Mouse (Mus musculus) heart, embryonic 11.5 days (tissue): ENCODE results near the gene A3galt2. TPM values are rescaled to one million over a fixed set of nuclear protein-coding genes. Genes with fewer than 3 reads are reported as not detected.

Source experiments
- ATAC-seq: fragments of 200-750 bp; cut with Nextera tagmentation; replicated peaks from 2 replicates; pipeline ENCODE4 v1.8.0; 2017; ENCODE audit warnings: moderate library complexity; ENCODE audit not compliant: insufficient number of reproducible peaks, low FRiP score, low TSS enrichment
- H3K27ac ChIP-seq: fragments of 300-500 bp; sonication (generic); 2 replicates; pipeline ENCODE4 v1.5.1; 2014; ENCODE audit warnings: mild to moderate bottlenecking, low read depth, low read length
- H3K27me3 ChIP-seq: fragments of 300-500 bp; sonication (generic); 2 replicates; pipeline ENCODE4 v1.6.1; 2014; ENCODE audit warnings: mild to moderate bottlenecking, low read length, mixed read lengths; ENCODE audit not compliant: control insufficient read depth, insufficient read depth
- H3K36me3 ChIP-seq: fragments of 300-500 bp; sonication (generic); 2 replicates; pipeline ENCODE4 v1.6.1; 2014; ENCODE audit warnings: mild to moderate bottlenecking, low read length, moderate library complexity, mixed read lengths; ENCODE audit not compliant: control insufficient read depth, insufficient read depth
- H3K4me1 ChIP-seq: fragments of 300-500 bp; sonication (generic); 2 replicates; pipeline ENCODE4 v1.6.1; 2014; ENCODE audit warnings: low read length; ENCODE audit not compliant: control insufficient read depth, insufficient read depth
- H3K4me2 ChIP-seq: fragments of 300-500 bp; sonication (generic); 2 replicates; pipeline ENCODE4 v1.6.1; 2014; ENCODE audit warnings: mild to moderate bottlenecking, moderate library complexity
- H3K4me3 ChIP-seq: fragments of 300-500 bp; sonication (generic); 2 replicates; pipeline ENCODE4 v1.5.1; 2014; ENCODE audit warnings: low read depth, low read length
- H3K9ac ChIP-seq: fragments of 300-500 bp; sonication (generic); 2 replicates; pipeline ENCODE4 v1.6.1; 2014; ENCODE audit warnings: mild to moderate bottlenecking, low read depth, low read length, moderate library complexity
- H3K9me3 ChIP-seq: fragments of 300-500 bp; sonication (generic); replicated peaks from 2 replicates; pipeline ENCODE4 v1.6.1; 2016; ENCODE audit warnings: low read length; ENCODE audit not compliant: control insufficient read depth
- WGBS: fragments of 180-500 bp; shearing (Covaris S2); extraction: QIAGEN DNeasy Blood & Tissue Kit; methylation state at CpG from one replicate; pipeline ENCODE4 v1.1.7; 2014; ENCODE audit not compliant: insufficient replicate concordance; 5-methylcytosine and 5-hydroxymethylcytosine counted together
- polyA plus RNA-seq: library from polyadenylated mRNA; unstranded; fragments of >200 nt; fragmentation: Nextera tagmentation; extraction: Ambion mirVana; gene quantifications from 2 replicates; pipeline ENCODE4 v1.2.1, GENCODE M21; 2014

The A3galt2 gene
- polyA plus RNA-seq, 1 experiment from 2014 or later: 0.11 TPM

- Histone ChIP-seq H3K4me3 (no peak overlapping the region), H3K9ac (no peak overlapping the region), H3K9me3 (no peaks in the 10 kb centered on the region), H3K4me2 (no peak overlapping the region), H3K27me3 (no peaks in the 10 kb centered on the region), H3K36me3 (peaks cover 36% of the 10 kb centered on the region), H3K4me1 (no peaks in the 10 kb centered on the region), H3K27ac (no peak overlapping the region)
- ATAC-seq: no peak
- 98% methylated on average over 7 of the region's 7 CpGs for WGBS
These were observed 1.6 kb upstream of the A3galt2 start for GRCm38 (mm10) chr4:128753571-128753970.

GRCm38 (mm10) chr4:128755900-128756299 is 736 bp downstream of the A3galt2 start:
- Histone ChIP-seq H3K4me2 (no peak overlapping the region), H3K4me1 (no peaks in the 10 kb centered on the region), H3K4me3 (no peak overlapping the region), H3K36me3 (peaks cover 25% of the 10 kb centered on the region), H3K27me3 (no peaks in the 10 kb centered on the region), H3K27ac (no peak overlapping the region), H3K9me3 (no peaks in the 10 kb centered on the region), H3K9ac (no peak overlapping the region)
- 61% methylated on average over 7 of the region's 7 CpGs for WGBS
- no peak for ATAC-seq

- 0 out of 2 replicates have a peak, but pooled peaks cover 3% of the 10 kb centered on the region for H3K9me3 ChIP-seq
- no peak overlapping the region for H3K4me2 ChIP-seq
- no peaks in the 10 kb centered on the region for H3K36me3 ChIP-seq
- no peak overlapping the region for H3K9ac ChIP-seq
- H3K4me1 ChIP-seq: no peaks in the 10 kb centered on the region
- ATAC-seq: no peak
- no peak overlapping the region for H3K4me3 ChIP-seq
- 80% methylated on average over 5 of the region's 5 CpGs for WGBS
- no peaks in the 10 kb centered on the region for H3K27me3 ChIP-seq
- no peak overlapping the region for H3K27ac ChIP-seq
These were observed 4.0 kb downstream of the A3galt2 start for GRCm38 (mm10) chr4:128759214-128759613.

- Histone ChIP-seq H3K9me3 (0 out of 2 replicates have a peak, but pooled peaks cover 3% of the 10 kb centered on the region), H3K27ac (no peak overlapping the region), H3K4me1 (no peaks in the 10 kb centered on the region), H3K4me3 (no peak overlapping the region), H3K9ac (no peak overlapping the region), H3K36me3 (no peaks in the 10 kb centered on the region), H3K27me3 (no peaks in the 10 kb centered on the region), H3K4me2 (no peak overlapping the region)
- WGBS: 62% methylated on average over 6 of the region's 6 CpGs
- no peak for ATAC-seq
These were observed 4.9 kb downstream of the A3galt2 start for GRCm38 (mm10) chr4:128760029-128760428.

GRCm38 (mm10) chr4:128766929-128767328 is 11.8 kb downstream of the A3galt2 start:
- no peak overlapping the region for H3K4me3 ChIP-seq
- no peaks in the 10 kb centered on the region for H3K4me1 ChIP-seq
- H3K27me3 ChIP-seq: no peaks in the 10 kb centered on the region
- H3K9me3 ChIP-seq: 0 out of 2 replicates have a peak, but pooled peaks cover 3% of the 10 kb centered on the region
- 86% methylated on average over 20 of the region's 20 CpGs for WGBS
- no peak overlapping the region for H3K9ac ChIP-seq
- no peak overlapping the region for H3K27ac ChIP-seq
- H3K4me2 ChIP-seq: no peak overlapping the region
- H3K36me3 ChIP-seq: no peaks in the 10 kb centered on the region
- ATAC-seq: no peak

- ATAC-seq: no peak
- Histone ChIP-seq H3K36me3 (peaks cover 5% of the 10 kb centered on the region; the same call in 1 of the 2 replicates), H3K9me3 (0 out of 2 replicates have a peak, but pooled peaks cover 2% of the 10 kb centered on the region), H3K27ac (no peak overlapping the region), H3K9ac (no peak overlapping the region), H3K4me3 (no peak overlapping the region), H3K27me3 (no peaks in the 10 kb centered on the region), H3K4me1 (no peaks in the 10 kb centered on the region), H3K4me2 (no peak overlapping the region)
- 76% methylated on average over 13 of the region's 13 CpGs for WGBS
These were observed 13.0 kb downstream of the A3galt2 start for GRCm38 (mm10) chr4:128768120-128768519.

- H3K4me1 ChIP-seq: no peaks in the 10 kb centered on the region
- H3K27me3 ChIP-seq: no peaks in the 10 kb centered on the region
- no peak overlapping the region for H3K4me2 ChIP-seq
- no peak for ATAC-seq
- H3K36me3 ChIP-seq: peaks cover 15% of the 10 kb centered on the region
- 81% methylated on average over 13 of the region's 13 CpGs for WGBS
- no peak overlapping the region for H3K27ac ChIP-seq
- no peaks in the 10 kb centered on the region for H3K9me3 ChIP-seq
- H3K4me3 ChIP-seq: no peak overlapping the region
- no peak overlapping the region for H3K9ac ChIP-seq
These were observed 14.6 kb downstream of the A3galt2 start for GRCm38 (mm10) chr4:128769569-128770355.

GRCm38 (mm10) chr4:128770698-128771097 is 15.5 kb downstream of the A3galt2 start:
- 87% methylated on average over 5 of the region's 5 CpGs for WGBS
- Histone ChIP-seq H3K4me2 (no peak overlapping the region), H3K9ac (no peak overlapping the region), H3K4me1 (no peaks in the 10 kb centered on the region), H3K27me3 (no peaks in the 10 kb centered on the region), H3K9me3 (no peaks in the 10 kb centered on the region), H3K36me3 (peaks cover 21% of the 10 kb centered on the region), H3K27ac (no peak overlapping the region), H3K4me3 (no peak overlapping the region)
- no peak for ATAC-seq

- Histone ChIP-seq H3K27me3 (no peaks in the 10 kb centered on the region), H3K4me2 (no peak overlapping the region), H3K9ac (no peak overlapping the region), H3K4me1 (no peaks in the 10 kb centered on the region), H3K9me3 (no peaks in the 10 kb centered on the region), H3K27ac (no peak overlapping the region), H3K4me3 (no peak overlapping the region), H3K36me3 (peaks cover 42% of the 10 kb centered on the region)
- ATAC-seq: no peak
- WGBS: 90% methylated on average over 11 of the region's 11 CpGs
These were observed 18.7 kb downstream of the A3galt2 start for GRCm38 (mm10) chr4:128773820-128774219.
